Mouse (Mus musculus) spleen, adult 2 months (tissue): ENCODE measurements around the gene Dlec1.

Experiments used
- CTCF ChIP-seq: fragments of 200-500 bp; IDR thresholded peaks from 2 replicates; pipeline ENCODE4 v1.5.1; 2011; ENCODE audit warnings: mild to moderate bottlenecking, inconsistent platforms; ENCODE audit not compliant: insufficient read depth, insufficient read length, insufficient replicate concordance; ENCODE audit errors: extremely low read depth
- POLR2A ChIP-seq: fragments of 200-500 bp; IDR thresholded peaks from 2 replicates; pipeline ENCODE4 v1.6.1; 2011; ENCODE audit warnings: low read depth, low read length, inconsistent platforms

- no peak for TF ChIP-seq CTCF
- no peak for TF ChIP-seq POLR2A
These were observed 20.5 kb downstream of the Dlec1 start for GRCm38 (mm10) chr9:119122596-119123369.
